Mouse (Mus musculus) C2C12 (cell line): ENCODE measurements around the gene Gm45234.

Experiments
- CEBPB ChIP-seq: IDR thresholded peaks from one replicate; pipeline ENCODE4 v1.6.1; 2011; ENCODE audit warnings: low read depth, mild to moderate bottlenecking, control low read depth, moderate library complexity
- CTCF ChIP-seq: IDR thresholded peaks from one replicate; pipeline ENCODE4 v1.5.1; 2011; ENCODE audit not compliant: control insufficient read depth, insufficient read depth, insufficient read length
- FOSL1 ChIP-seq: IDR thresholded peaks from one replicate; pipeline ENCODE4 v1.8.0; 2011; ENCODE audit warnings: mild to moderate bottlenecking, low read length; ENCODE audit not compliant: poor library complexity, insufficient read depth, severe bottlenecking
- MAX ChIP-seq: IDR thresholded peaks from one replicate; pipeline ENCODE4 v1.6.1; 2011; ENCODE audit warnings: mild to moderate bottlenecking, control low read depth
- MYOD1 ChIP-seq: IDR thresholded peaks from one replicate; pipeline ENCODE4 v1.6.1; 2011; ENCODE audit warnings: low read depth; ENCODE audit not compliant: control insufficient read depth, insufficient read length
- MYOG ChIP-seq: IDR thresholded peaks from one replicate; pipeline ENCODE4 v1.6.1; 2011; ENCODE audit not compliant: control insufficient read depth, insufficient read length; ENCODE audit errors: extremely low read depth
- USF1 ChIP-seq: IDR thresholded peaks from one replicate; pipeline ENCODE4 v1.6.1; 2011; ENCODE audit warnings: low read depth, mild to moderate bottlenecking, control low read depth, moderate library complexity

- TF ChIP-seq CTCF (no peak), USF1 (no peak), MYOD1 (no peak), MAX (no peak), MYOG (no peak), CEBPB (no peak), FOSL1 (no peak)
Measured at GRCm38 (mm10) chr6:124780917-124781316, 25.1 kb upstream of the Gm45234 start.
